Mouse (Mus musculus): ENCODE measurements around the gene Pet117. TPM values are rescaled to one million over a fixed set of nuclear protein-coding genes. Genes with fewer than 3 reads are reported as not detected.

Pet117 gene
- total RNA-seq, 2 experiments from 2014 or later: 8.0 to 11.7 TPM

DNA sequence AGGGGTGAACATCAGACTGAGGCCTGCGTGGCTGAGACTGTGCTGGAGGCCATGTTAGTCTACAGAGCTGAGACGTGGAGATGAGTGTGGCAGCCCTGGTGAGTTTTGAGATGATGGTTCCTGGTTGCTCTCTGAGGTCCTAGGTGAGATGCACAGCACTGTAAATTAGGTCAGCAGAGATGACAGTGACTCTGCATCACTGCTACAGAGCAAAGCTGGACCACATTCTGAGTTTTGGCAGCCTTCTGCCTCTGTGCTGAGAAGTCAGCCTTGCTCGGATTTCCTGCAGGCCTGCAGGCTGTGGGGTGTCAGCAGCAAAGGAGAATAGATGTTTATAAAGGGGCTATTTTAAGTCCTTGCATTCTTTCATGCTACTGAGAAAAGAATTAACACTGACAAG lies 12.5 kb downstream of the Pet117 start:
- DNase-seq (ENCODE audit: low spot score in 2 of 2): no peak

DNA sequence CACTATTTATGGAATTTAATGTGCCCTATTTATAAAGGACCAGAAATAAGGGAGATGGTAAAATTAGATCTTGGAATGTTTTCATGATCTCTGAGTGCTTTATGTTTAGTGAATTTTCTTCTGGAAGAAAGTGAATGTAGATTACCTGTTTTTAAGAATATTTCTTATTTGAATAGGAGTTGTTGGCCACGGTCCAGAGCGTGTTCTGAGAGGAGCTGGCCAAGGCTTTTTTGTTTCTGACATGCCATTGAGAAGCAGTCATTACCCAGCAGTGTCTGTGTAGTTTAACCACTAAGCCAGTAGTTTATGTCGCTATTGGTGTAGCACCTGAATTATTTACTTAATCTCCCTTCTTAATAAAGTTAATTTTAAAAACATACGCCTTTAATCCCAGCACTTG lies 12.9 kb downstream of the Pet117 start:
- DNase-seq (ENCODE audit: low spot score in 2 of 2): no peak

DNA sequence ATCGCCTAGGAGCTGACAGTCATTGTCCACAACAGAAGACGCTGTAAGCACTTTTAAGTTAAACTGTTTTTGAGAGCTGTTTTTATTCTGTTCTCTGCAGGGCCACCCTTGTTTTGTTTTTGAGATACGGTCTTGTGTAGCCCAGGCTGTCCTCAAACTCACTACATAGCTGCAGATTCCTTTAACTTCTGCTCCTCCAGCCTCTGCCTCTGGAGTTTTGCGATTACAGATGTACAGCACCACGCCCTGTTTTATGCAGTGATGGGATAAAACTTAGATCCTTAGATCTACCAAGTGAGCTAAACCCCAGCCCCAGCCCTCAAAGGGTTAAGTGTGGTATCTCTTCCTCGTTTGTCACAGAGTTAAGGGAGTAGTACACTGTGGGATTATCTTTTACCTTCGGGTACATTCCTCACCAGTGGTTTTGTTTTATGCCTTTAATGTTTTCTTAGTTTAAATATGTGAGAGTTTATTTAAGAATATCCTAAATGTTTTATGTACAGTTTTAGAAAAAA lies 13.9 kb downstream of the Pet117 start:
- no peak for DNase-seq (ENCODE audit: low spot score in 2 of 2)

DNA sequence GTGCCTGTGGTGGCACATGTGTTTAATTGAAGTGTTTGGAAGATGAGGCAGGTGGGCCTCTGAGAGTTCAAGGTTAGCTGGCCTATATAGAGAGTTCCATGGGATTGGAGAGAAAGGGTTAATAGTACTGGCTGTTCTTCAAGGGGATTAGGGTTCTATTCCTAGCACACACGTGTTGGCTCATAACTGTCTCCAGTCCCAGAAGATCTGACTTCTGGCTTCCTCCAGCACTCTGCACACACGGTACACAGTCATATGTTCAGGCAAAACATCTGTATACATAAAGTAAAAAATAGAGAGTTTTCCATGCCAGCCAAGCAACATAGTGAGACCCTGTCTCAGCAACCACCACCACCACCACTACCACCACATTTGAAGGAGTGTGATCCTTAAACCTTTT lies 17.5 kb downstream of the Pet117 start:
- DNase-seq (ENCODE audit: low spot score in 2 of 2): no peak

DNA sequence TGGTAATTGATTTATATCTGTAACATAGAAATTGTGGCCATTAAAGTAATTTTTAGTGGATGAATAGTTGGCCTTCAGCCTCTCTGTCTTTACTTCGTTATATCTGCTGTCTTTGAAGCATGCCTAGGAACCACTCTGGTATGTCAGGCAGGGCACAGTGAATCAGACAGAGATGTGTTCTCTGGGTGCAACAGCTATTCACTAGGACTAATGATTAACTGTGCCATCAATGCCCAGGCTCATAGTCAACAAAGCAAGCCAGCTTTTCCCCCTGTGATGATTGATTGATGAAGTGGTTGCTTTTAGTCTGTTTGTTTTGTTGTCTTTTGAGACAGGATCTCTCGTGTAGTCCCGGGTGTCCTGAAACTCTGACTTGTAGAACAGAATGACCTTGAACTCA lies 19.6 kb downstream of the Pet117 start:
- DNase-seq (ENCODE audit: low spot score in 2 of 2): no peak

DNA sequence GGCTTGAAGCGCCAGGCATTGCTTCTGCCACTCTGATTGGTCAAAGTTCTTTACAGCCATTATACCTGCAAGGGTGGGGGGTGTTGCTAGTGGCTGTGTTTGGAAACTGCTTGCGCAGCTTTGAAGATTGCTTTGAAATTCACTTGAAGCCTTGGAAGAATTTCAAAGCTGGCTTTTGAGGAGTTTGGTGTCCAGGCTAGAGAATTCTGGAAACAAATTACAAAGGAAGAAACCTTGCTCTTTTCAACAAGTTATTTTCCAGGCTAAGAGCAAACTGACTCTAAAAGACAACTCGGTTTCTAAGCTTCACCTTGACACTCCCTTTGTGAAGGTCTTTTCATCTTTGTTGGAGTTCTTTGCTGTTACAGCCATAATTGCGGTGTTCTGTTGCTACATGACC lies 30.7 kb downstream of the Pet117 start:
- DNase-seq (ENCODE audit: low spot score in 2 of 2): no peak

DNA sequence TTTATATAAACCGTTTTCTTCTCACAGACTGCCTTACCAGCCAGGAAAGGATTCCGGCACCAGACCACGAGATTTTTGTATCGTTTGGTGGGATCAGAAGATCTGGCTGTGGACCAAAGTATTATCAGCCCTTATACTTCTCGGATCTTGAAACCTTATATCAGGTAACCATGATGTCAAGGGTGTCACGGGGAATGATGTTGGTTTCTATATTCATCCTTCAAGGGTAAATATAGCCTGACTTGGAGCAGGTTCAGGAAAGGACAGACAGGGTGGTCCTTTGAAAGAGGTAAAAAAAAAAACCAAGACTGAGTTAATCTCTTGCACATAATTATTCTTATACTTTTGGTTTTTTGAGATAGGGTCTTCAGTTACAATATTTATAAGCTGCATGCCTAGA lies 31.9 kb downstream of the Pet117 start:
- DNase-seq (ENCODE audit: low spot score in 2 of 2): no peak

DNA sequence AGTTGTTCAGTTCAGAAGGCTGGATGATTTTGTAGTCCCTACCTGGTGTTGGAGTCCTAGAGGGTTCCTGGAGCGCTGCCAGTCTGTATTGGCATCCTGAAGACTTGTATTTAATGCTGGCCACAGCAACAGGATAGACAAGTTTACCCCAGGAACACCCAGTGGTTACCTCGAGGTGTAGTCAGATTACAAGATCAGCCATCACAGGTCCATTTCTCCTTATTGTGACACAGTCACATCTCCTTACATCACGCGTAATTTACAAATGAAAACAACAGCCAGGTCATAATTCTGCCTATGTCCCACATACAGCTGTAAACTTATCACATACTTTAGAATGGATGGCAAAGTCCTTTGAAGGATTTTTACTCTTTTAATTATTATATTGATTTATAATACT lies 40.2 kb downstream of the Pet117 start:
- DNase-seq (ENCODE audit: low spot score in 2 of 2): no peak

DNA sequence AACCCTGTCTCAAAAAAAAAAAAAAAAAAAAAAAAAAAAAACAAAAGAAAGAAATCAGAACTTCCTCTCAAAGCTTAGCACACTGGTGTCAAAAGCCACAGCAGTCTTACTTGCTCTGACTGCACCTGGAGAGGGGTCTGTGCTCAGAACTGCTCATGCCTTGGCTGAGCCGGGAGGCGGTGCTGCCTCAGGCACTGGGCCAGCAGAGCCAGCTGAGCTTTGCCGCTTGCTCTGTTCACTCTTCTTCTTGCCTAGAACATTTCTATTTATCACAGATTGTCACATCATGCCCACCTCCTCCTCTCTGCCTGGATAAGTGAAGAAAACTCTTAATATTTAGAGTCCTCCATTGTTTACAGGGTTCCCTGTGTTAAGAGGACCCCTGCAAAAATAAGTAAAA lies 41.8 kb downstream of the Pet117 start:
- no peak for DNase-seq (ENCODE audit: low spot score in 2 of 2)

DNA sequence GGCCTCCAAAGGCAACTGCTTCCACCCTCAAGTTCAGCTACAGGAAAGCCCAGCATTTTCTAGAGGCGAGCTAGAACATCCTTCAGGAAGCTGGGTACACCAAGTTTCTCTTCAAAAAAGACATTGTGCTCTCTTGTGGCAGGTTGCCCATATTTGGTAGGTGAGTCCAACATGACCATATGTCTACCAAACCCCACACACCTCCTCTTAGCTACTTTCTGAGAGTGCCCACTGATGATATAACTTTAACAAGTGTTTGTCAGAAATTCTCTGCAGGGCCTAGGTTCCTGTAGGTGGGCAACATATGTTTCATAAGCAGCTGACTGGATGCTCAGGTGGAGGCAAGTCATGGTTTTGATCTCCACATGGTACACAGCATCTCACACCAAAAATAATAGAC lies 45.9 kb downstream of the Pet117 start:
- no peak for DNase-seq (ENCODE audit: low spot score in 2 of 2)

DNA sequence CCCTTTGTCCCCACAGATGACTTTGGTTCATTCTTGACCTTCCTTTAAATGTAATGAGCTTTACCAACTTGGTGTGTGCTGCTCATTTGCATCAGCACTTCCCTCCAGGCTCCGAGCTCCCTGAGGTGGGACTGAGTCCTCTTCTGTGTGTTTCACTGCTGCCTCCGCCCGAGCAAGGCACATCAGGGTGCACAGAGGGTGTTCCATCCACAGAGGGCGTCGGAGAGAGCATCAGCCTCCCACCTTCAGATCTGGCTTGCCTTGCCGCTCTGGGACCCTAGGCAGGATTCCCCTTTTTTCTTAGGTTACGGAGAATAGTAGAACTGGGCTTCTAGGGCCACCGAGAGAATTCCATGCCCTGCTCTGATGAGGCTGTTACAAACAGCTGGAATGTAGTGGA lies 48.1 kb downstream of the Pet117 start:
- DNase-seq (ENCODE audit: low spot score in 2 of 2): no peak

DNA sequence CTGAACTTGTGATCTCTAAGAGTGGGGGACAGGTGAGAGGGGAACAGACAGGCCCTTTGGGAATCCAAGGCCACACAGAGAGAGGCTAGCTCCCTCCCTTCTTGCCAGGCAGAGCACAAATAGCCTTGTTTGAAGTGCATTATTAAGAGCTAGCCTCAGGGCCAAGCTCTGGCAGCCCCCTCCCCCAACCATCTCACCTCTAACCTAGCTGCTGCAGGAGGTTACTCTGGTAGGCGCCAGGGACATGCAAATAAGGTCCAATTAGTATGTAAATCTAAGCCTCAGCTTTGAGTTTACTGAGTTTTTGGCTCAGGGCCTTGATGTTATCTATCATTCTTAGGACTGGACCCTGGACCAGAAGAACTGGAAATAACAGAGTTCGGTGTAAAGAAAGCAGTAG lies 49.3 kb downstream of the Pet117 start:
- DNase-seq (ENCODE audit: low spot score in 2 of 2): no peak

DNA sequence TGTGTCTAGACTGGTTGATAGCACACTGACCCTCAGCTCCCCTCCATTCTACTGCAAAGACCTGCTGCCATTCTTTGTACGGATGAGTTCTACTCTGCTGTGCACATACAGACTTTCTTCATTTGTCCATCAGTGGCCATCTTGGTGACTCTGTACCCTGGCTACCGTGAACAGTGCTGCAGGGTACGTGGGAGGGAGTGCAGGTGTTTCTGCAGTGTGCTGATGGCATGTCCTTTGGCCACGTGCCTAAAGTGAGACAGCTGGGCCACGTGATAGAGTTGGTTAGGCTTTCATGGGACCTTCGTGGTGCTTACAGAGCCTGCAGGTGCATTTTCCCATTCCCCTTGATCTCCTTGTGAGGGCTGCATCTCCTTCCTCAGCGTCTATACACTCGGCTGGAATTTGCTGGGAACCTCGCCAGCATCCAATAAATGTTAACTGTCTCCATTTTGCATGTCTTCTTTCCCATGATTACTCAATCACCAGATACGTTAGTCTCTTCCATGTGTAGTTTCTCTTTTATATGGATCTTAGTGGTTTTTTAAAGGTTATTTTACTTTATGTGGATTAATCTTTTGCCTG lies 53.4 kb downstream of the Pet117 start:
- no peak for DNase-seq (ENCODE audit: low spot score in 2 of 2)

Other genes starting within 250 kb of the Pet117 start
- 1 to 10 TPM; 6.3 to 6.6 TPM for gene Mgme1, start 98.3 kb upstream of the Pet117 start, total RNA-seq (2021)
- gene Snx5, start 98.1 kb upstream of the Pet117 start, total RNA-seq (2021): 10 to 100 TPM; 92.2 to 94.5 TPM
- gene Ovol2, start 36.9 kb upstream of the Pet117 start, total RNA-seq (2021): not detected
- gene Kat14, start within 50 bp of the Pet117 start, total RNA-seq (2021): 10 to 100 TPM; 33.1 to 37.6 TPM
- gene Dzank1, start 158.4 kb downstream of the Pet117 start, total RNA-seq (2021): 1 to 10 TPM in 1 of 2 experiments, under 1 TPM in 1; 0.70 to 2.1 TPM
- 10 to 100 TPM; 18.2 to 20.8 TPM for gene Polr3f, start 158.7 kb downstream of the Pet117 start, total RNA-seq (2021)
- gene Rbbp9, start 181.9 kb downstream of the Pet117 start, total RNA-seq (2021): 10 to 100 TPM; 14.2 to 15.0 TPM
- 10 to 100 TPM; 24.3 to 31.2 TPM for gene Sec23b, start 187.2 kb downstream of the Pet117 start, total RNA-seq (2021)
- gene Smim26, start 225.1 kb downstream of the Pet117 start, total RNA-seq (2021): 10 to 100 TPM; 32.0 to 36.5 TPM
- 10 to 100 TPM; 11.9 to 12.9 TPM for gene Dtd1, start 230.9 kb downstream of the Pet117 start, total RNA-seq (2021)